Mouse (Mus musculus) gonadal fat pad, adult 2 months (tissue): ENCODE measurements around the gene Slc25a31. TPM values are rescaled to one million over a fixed set of nuclear protein-coding genes. Genes with fewer than 3 reads are reported as not detected.

Experiments
- DNase-seq: peaks from one replicate; pipeline ENCODE4 v3.0.0-alpha.2; 2012; ENCODE audit warnings: low read depth
- polyA plus RNA-seq: library from polyadenylated mRNA; depleted of rRNA; stranded (reverse); fragments of >200 nt; gene quantifications from 2 replicates; pipeline ENCODE4 v1.2.3, GENCODE M21; 2012; rRNA removed

The Slc25a31 gene
- polyA plus RNA-seq, 1 experiment: 0.27 TPM

DNA sequence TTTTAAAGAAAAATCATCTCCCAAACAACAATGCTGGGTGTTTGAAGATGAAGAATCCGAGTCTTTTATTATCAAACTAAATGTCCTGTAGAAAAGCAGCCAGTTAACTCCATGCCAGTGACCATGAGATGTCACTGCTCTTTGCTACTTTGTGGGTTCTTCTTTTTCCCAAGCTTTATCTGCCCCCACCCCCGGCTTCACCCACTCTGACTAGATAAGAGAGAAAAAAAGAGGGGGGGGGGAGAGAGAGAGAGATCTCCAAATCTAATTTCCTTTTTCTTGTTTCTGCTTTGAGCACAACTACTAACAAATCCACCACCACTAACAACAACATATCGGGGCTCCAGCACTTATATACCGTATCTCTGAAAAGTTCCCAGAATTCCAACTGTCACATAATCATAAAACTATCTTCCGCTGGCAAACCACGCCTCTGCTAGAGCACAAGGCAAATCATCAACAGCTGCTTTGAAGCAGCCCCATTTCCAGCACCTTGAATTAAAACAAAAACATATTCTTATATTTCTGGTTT lies 29.8 kb downstream of the Slc25a31 start:
- no peak for DNase-seq

DNA sequence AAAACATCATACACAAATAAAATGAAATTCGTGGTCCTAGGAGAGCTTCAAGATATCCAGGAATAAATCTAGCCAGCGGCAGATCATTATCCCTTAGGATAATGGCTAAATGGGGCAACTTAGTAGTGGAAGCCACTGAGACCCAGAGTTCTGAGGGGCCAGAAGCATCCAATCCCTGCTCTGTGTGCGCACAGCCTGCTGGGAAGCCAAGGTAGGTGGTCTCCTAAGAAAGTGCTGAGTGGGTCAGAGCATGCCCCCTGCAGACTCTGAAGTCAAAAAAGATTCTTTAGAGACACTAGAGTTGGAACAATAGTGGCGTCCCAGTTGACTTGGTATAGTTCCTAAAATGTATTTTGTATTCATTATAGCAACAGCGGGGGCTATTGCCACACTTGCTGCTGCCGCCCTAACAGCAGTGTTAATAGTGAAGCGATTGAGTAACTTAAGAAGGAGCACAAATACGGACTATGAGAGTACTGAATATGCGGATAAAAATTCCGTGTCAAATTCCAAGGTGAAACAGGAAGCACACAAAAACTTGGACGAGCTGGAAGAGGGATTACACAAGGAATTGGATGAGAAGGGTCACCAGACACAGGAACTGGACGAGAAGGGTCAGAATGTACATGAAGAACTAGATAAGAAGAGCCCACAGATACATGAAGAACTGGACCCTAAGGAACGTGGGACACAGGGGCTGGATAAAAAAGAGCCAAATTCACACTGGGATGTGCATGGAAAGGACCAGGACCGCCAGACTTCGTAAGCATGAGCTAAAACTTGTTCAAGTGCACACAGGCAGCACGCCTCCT lies 35.6 kb downstream of the Slc25a31 start, which contains the start of gene Hspa4l:
Gene Hspa4l, plus strand, starts transcription at position 472 of the 812 bp plus-strand sequence.
- no peak for DNase-seq

DNA sequence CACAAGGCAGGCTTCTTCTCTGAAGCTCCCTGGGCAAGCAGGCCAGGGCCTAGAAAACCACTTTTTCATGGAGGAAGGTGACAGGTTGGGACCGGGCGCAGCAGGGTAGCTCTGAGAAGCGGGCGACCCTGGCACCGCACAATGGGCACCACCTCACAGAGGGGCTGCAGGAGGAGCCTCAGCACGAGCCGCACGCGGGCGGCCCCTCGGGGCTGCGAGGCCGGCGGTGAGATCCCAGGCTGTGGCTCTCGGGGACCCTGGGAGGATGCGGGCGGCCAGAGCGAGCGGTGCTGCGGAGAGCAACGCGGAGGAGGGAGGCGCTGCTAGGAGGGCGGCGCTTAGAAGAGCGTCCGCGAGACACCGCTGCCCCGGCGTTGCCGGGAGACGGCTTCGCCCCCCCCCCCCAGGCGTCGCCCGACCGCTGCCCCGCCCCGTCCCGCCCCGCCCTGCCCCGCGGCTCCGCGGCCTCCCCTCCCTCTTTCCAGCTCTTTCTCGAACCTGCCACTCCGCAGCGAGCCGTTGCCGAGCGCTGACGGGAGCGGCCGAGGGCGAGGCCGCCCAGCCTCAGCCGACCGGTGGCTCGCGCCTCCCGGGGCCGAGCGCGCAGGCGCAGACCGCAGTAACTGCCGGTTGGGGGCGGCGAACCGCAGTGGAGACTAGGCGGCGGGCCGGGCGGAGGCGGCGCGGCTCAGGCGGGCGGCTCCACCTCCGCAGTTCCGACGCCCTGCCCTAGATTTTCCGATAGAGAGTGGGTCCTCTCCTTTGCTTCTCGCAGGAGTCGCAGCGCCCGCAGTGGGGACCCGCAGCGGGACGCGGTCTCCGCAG lies 36.4 kb downstream of the Slc25a31 start:
- no peak for DNase-seq

- peak; percentile 62 for DNase-seq
Measured at GRCm38 (mm10) chr3:40745661-40746547, 37.2 kb downstream of the Slc25a31 start.

- DNase-seq: no peak
Measured at GRCm38 (mm10) chr3:40760746-40761145, 52.1 kb downstream of the Slc25a31 start.

DNA sequence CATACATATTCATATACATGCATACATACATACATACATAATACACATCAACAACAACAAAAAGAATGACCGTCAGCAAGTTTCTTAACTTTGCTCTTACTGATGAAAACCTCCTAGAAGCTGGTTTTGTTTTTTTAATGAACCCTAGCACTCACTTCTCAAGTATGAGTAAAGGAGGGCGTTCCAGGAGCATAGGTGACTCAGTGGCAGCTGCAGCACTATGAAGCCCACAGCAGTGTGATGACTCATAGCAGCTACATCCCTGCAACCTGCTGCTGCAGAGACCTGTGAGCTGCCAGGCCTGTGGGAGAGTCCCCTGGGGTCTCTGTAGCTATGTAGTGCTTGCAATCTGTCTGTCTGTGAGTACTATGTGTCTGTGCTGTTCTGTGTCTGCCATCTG lies 52.7 kb downstream of the Slc25a31 start:
- DNase-seq: no peak

Other genes starting within 250 kb of the Slc25a31 start
- gene Intu, start 177.6 kb upstream of the Slc25a31 start, polyA plus RNA-seq: 2.3 and 4.5 TPM in 2 replicates
- 4.5 and 6.8 TPM in 2 replicates for gene Hspa4l, start 35.6 kb downstream of the Slc25a31 start, polyA plus RNA-seq
- gene Plk4, start 91.2 kb downstream of the Slc25a31 start, polyA plus RNA-seq: 2.5 and 2.7 TPM in 2 replicates
- gene Mfsd8, start 138.0 kb downstream of the Slc25a31 start, polyA plus RNA-seq: 5.1 and 11.4 TPM in 2 replicates
- 3.5 and 3.8 TPM in 2 replicates for gene Abhd18, start 138.1 kb downstream of the Slc25a31 start, polyA plus RNA-seq
- 0.72 and 0.77 TPM in 2 replicates for gene 1700034I23Rik, start 193.7 kb downstream of the Slc25a31 start, polyA plus RNA-seq
- gene Larp1b, start 241.0 kb downstream of the Slc25a31 start, polyA plus RNA-seq: 11.7 and 12.3 TPM in 2 replicates